25 mouse cellular contexts compared by ENCODE assay signal in genomic region chr19:24418030-24418429, GRCm38 (mm10).
"Had no signal": no experiment of that assay in that cellular context is flagged by ENCODE, and none has a peak within 500 bp of the region (broad histone marks: within the 10 kb centered on the region; RNA-seq: fewer than 3 reads in every experiment).

No protein-coding gene starts in this region.

- H3K36me3 ChIP-seq: heart, embryonic 13.5 days; heart, embryonic 15.5 days; hindbrain, embryonic 13.5 days; hindbrain, embryonic 15.5 days; kidney, embryonic 15.5 days; limb, embryonic 13.5 days; limb, embryonic 15.5 days; liver, embryonic 12.5 days had no signal

- H3K4me2 ChIP-seq: heart, embryonic 11.5 days; heart, embryonic 13.5 days; heart, embryonic 15.5 days; hindbrain, embryonic 13.5 days; hindbrain, embryonic 15.5 days; kidney, embryonic 15.5 days; limb, embryonic 13.5 days; limb, embryonic 15.5 days; liver, embryonic 12.5 days had no signal

- H3K27ac ChIP-seq: gastrocnemius, adult 2 months; heart, embryonic 13.5 days; hindbrain, embryonic 13.5 days; hindbrain, embryonic 15.5 days; hindbrain, postnatal 0 days; kidney, embryonic 15.5 days; kidney, postnatal 0 days; limb, embryonic 13.5 days; limb, embryonic 15.5 days; liver, embryonic 12.5 days; liver, embryonic 14.5 days had no signal

- H3K4me1 ChIP-seq: kidney, embryonic 15.5 days; liver, embryonic 12.5 days had no signal

- H3K4me3 ChIP-seq: gastrocnemius, adult 2 months; heart, adult 2 months; heart, embryonic 13.5 days; heart, embryonic 15.5 days; hindbrain, embryonic 13.5 days; hindbrain, embryonic 15.5 days; kidney, embryonic 15.5 days; limb, embryonic 13.5 days; limb, embryonic 15.5 days; liver, embryonic 12.5 days had no signal

- H3K9ac ChIP-seq: heart, embryonic 13.5 days; heart, embryonic 15.5 days; hindbrain, embryonic 13.5 days; hindbrain, embryonic 15.5 days; kidney, embryonic 15.5 days; limb, embryonic 13.5 days; limb, embryonic 15.5 days; liver, embryonic 12.5 days; liver, embryonic 14.5 days had no signal

- H3K9me3 ChIP-seq: heart, embryonic 13.5 days; heart, embryonic 15.5 days; hindbrain, embryonic 13.5 days; hindbrain, embryonic 15.5 days; kidney, embryonic 15.5 days; limb, embryonic 13.5 days; limb, embryonic 15.5 days; liver, embryonic 12.5 days had no signal

- DNase-seq: gastrocnemius, adult 2 months; gastrocnemius, postnatal 10 days; gastrocnemius, postnatal 25 days; heart, postnatal 14 days; heart, postnatal 36 days; kidney, adult 11 months; kidney, adult 2 months; kidney, adult 9 months; kidney, postnatal 14 days; kidney, postnatal 36 days; layer of hippocampus, postnatal 36 days; left cerebral cortex, postnatal 4 days had no signal

- H3K27me3 ChIP-seq: heart, embryonic 13.5 days; heart, embryonic 15.5 days; hindbrain, embryonic 13.5 days; hindbrain, embryonic 15.5 days; kidney, embryonic 15.5 days; limb, embryonic 13.5 days; limb, embryonic 15.5 days; liver, embryonic 12.5 days had no signal
